Mouse (Mus musculus) C2C12 (cell line): ENCODE data around the gene Ankrd39.

Experiments used
- CTCF ChIP-seq: IDR thresholded peaks from one replicate; pipeline ENCODE4 v1.5.1; 2011; ENCODE audit not compliant: control insufficient read depth, insufficient read depth, insufficient read length
- FOSL1 ChIP-seq: IDR thresholded peaks from one replicate; pipeline ENCODE4 v1.8.0; 2011; ENCODE audit warnings: mild to moderate bottlenecking, low read length; ENCODE audit not compliant: poor library complexity, insufficient read depth, severe bottlenecking
- MAX ChIP-seq: IDR thresholded peaks from one replicate; pipeline ENCODE4 v1.6.1; 2011; ENCODE audit warnings: mild to moderate bottlenecking, control low read depth
- MYOD1 ChIP-seq: IDR thresholded peaks from one replicate; pipeline ENCODE4 v1.6.1; 2011; ENCODE audit warnings: low read depth; ENCODE audit not compliant: control insufficient read depth, insufficient read length

GRCm38 (mm10) chr1:36496719-36497118 lies 50.5 kb downstream of the Ankrd39 start:
- TF ChIP-seq CTCF (peak; percentile 4), MAX (no peak), MYOD1 (no peak), FOSL1 (no peak)
